Mouse (Mus musculus) MN1 (cell line): ENCODE results near the gene Npb.
"Not testable (repeated sequence)": the region's sequence is repeated elsewhere in the genome, so short reads cannot be mapped to it uniquely, and the experiment has no call there.

Source experiments
- DNase-seq: peaks from one replicate; pipeline ENCODE4 v3.0.0-alpha.2; 2016; ENCODE audit warnings: low spot score

The Npb gene

GRCm38 (mm10) chr11:120608241-120609034 is at the start of gene Npb:
Gene Npb, plus strand, starts transcription at chr11:120608477.
- no peak for DNase-seq

GRCm38 (mm10) chr11:120558843-120559242 is 49.4 kb upstream of the Npb start:
- DNase-seq, result not testable (repeated sequence)

GRCm38 (mm10) chr11:120560952-120561728 is 47.1 kb upstream of the Npb start:
- DNase-seq, result no peak

- no peak for DNase-seq
Observed at GRCm38 (mm10) chr11:120562949-120563348, 45.3 kb upstream of the Npb start.

- no peak for DNase-seq
Observed at GRCm38 (mm10) chr11:120565114-120565513, 43.2 kb upstream of the Npb start.

- no peak for DNase-seq
Observed at GRCm38 (mm10) chr11:120568324-120568723, 40.0 kb upstream of the Npb start.

GRCm38 (mm10) chr11:120571122-120571521 is 37.2 kb upstream of the Npb start:
- DNase-seq, result no peak

- no peak for DNase-seq
Observed at GRCm38 (mm10) chr11:120571754-120572416, 36.4 kb upstream of the Npb start.

- DNase-seq, result no peak
Observed at GRCm38 (mm10) chr11:120572417-120572751, 35.9 kb upstream of the Npb start.

GRCm38 (mm10) chr11:120572752-120573584 is 35.3 kb upstream of the Npb start, which contains the start of gene P4hb:
Gene P4hb, minus strand, starts transcription at chr11:120573253.
- DNase-seq, result peak; percentile 99

GRCm38 (mm10) chr11:120573585-120574277 is 34.5 kb upstream of the Npb start:
- DNase-seq, result no peak

- no peak for DNase-seq
Observed at GRCm38 (mm10) chr11:120574278-120574600, 34.0 kb upstream of the Npb start.

GRCm38 (mm10) chr11:120575046-120575445 is 33.2 kb upstream of the Npb start:
- no peak for DNase-seq

GRCm38 (mm10) chr11:120575940-120576339 is 32.3 kb upstream of the Npb start:
- DNase-seq, result no peak

- no peak for DNase-seq
Observed at GRCm38 (mm10) chr11:120576365-120576981, 31.8 kb upstream of the Npb start.

GRCm38 (mm10) chr11:120577211-120578023 is 30.9 kb upstream of the Npb start:
- DNase-seq, result peak; percentile 60

- no peak for DNase-seq
Observed at GRCm38 (mm10) chr11:120578024-120578693, 30.1 kb upstream of the Npb start.

GRCm38 (mm10) chr11:120578694-120579243 is 29.5 kb upstream of the Npb start:
- DNase-seq, result no peak
